Mouse (Mus musculus): ENCODE results near the gene Fads6. TPM values are rescaled to one million over a fixed set of nuclear protein-coding genes. Genes with fewer than 3 reads are reported as not detected.

Gene Fads6
- polyA plus RNA-seq, 1 experiment: 57.3 TPM

DNA sequence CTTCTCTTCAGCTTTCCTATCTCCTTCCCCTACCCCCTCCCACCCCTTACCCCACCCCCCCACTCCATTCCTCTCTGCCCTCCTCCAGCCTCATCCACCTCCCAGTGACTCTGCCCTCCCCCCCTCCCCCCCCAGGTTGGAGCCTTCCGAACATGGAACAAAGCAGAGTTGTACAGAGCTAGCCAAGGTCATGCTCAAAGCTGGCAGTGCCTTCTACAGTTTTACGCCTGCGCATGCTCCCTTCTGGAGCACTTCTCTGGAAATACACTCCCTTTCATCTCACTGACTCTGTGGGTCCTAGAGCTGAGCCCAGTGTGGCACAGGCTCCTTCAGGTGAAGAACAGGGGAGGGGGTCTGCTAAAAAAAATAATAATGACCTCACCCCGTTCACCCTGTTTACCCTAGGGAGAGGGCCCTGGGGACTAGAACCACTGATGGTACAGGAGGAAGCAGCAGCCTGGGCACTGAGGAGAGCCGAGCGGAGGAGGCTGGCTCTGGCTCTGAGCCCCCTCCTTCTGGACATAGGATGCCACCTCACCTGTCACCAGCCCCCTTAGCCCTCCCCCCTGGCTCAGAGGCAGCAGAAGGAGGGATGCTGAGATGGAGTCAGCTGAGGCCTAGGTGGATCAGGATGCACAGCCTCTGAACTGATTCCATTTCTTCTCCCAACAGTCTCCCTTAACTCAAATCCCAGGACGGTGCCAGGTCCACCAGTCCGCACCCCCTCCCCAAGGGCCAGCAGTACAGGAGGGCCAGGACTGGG lies 14.6 kb downstream of the Fads6 start:
- peak overlapping the region; percentile 54; the same call in 1 of the 2 replicates for H3K27ac ChIP-seq (ENCODE audit: insufficient read depth, low read length)
- 48% methylated on average over 8 of the region's 8 CpGs for WGBS
- peaks cover 8% of the 10 kb centered on the region for H3K4me1 ChIP-seq (ENCODE audit: control insufficient read depth, insufficient read depth, low read length)

DNA sequence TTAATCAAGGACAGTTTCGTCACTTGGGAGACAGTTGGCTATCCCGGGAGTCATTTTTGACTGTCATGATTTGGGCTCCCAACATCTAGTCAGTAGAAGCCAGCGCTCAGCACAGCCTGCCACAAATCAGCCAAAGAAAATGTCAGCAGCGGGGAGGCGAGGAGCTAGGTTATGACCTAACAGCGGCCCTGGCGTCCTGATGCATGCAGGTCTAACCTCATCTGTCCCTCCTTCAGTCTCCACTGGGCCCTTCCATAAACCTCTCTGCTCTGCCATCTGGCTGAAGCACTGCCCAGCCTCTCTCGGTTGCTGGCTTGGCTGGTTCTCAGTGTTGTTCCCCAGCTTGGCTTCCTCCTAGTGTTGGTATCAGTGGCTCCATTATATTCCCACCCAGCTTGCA lies 15.2 kb downstream of the Fads6 start:
- Histone ChIP-seq H3K27me3 (ENCODE audit: control insufficient read depth, insufficient read depth, low read length) (no peaks in the 10 kb centered on the region), H3K4me1 (ENCODE audit: control insufficient read depth, insufficient read depth, low read length) (peaks cover 8% of the 10 kb centered on the region), H3K27ac (ENCODE audit: insufficient read depth, low read length) (peak overlapping the region; percentile 65), H3K4me3 (replicated peaks; ENCODE audit: insufficient read depth, low read depth, low read length) (no peak overlapping the region)
- 49% methylated on average over 8 of the region's 8 CpGs for WGBS
- DNase-seq: peak in 1 of 2 experiments; percentile 31
- TF ChIP-seq CTCF (IDR thresholded peaks at IDR 0.05; ENCODE audit: borderline replicate concordance, insufficient read depth, low read depth, low read length) (no peak), POLR2A (IDR thresholded peaks at IDR 0.05; ENCODE audit: borderline replicate concordance, insufficient read depth, low read length) (no peak)

More for the DNA sequence above, 14.6 kb downstream of the Fads6 start:
- DNase-seq: no peak
- H3K4me3 ChIP-seq (replicated peaks; ENCODE audit: insufficient read depth, low read depth, low read length): no peak overlapping the region
- H3K27me3 ChIP-seq (ENCODE audit: control insufficient read depth, insufficient read depth, low read length): no peaks in the 10 kb centered on the region
- TF ChIP-seq CTCF (IDR thresholded peaks at IDR 0.05; ENCODE audit: borderline replicate concordance, insufficient read depth, low read depth, low read length) (no peak), POLR2A (IDR thresholded peaks at IDR 0.05; ENCODE audit: borderline replicate concordance, insufficient read depth, low read length) (no peak)

DNA sequence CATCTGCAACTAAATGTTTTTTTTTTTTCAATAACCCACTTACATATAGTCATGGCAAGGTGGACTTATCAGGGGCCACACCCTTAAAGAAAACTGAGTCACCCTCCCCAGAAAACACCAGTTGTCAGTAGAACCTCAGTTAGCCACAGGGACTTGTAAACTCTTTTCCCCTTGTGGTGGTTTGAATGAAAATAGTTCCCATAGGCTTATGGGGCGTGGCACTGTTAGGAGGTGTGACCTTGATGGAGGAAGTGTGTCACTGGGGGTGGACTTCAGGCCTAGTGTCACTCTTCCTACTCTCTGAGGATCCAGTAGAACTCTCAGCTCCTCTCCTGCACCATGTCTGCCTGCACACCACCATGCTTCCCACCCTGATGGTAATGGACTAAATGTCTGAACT lies 17.7 kb downstream of the Fads6 start:
- Histone ChIP-seq H3K27ac (ENCODE audit: insufficient read depth, low read length) (no peak overlapping the region), H3K27me3 (ENCODE audit: control insufficient read depth, insufficient read depth, low read length) (no peaks in the 10 kb centered on the region), H3K4me1 (ENCODE audit: control insufficient read depth, insufficient read depth, low read length) (peaks cover 5% of the 10 kb centered on the region; the same call in 1 of the 2 replicates), H3K4me3 (replicated peaks; ENCODE audit: insufficient read depth, low read depth, low read length) (no peak overlapping the region)
- TF ChIP-seq CTCF (IDR thresholded peaks at IDR 0.05; ENCODE audit: borderline replicate concordance, insufficient read depth, low read depth, low read length) (no peak), POLR2A (IDR thresholded peaks at IDR 0.05; ENCODE audit: borderline replicate concordance, insufficient read depth, low read length) (no peak)
- DNase-seq: no peak
- WGBS: 83% methylated on average over 1 of the region's 1 CpGs

DNA sequence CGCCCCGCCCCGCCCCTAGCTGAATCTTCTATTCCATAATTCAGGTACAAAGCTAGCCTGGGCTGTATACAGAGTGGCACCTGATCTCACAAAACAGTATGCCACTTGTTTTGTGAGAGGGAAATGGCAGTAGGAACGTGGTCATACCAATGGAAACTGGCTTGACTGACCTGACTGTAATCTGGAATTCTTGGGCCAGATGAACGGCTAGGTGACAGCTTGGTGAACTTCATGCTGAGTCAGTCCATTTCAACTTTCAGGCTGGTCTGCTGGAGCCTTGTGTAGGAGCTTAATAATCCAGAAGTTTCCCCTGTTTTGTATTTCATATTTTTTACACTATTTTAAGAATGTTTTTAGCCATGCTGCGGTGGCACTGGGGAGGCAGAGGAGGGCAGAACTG lies 19.3 kb downstream of the Fads6 start:
- no peak overlapping the region for H3K27ac ChIP-seq (ENCODE audit: insufficient read depth, low read length)
- 63% methylated on average over 6 of the region's 6 CpGs for WGBS
- DNase-seq: peak in 1 of 2 experiments; percentile 29

DNA sequence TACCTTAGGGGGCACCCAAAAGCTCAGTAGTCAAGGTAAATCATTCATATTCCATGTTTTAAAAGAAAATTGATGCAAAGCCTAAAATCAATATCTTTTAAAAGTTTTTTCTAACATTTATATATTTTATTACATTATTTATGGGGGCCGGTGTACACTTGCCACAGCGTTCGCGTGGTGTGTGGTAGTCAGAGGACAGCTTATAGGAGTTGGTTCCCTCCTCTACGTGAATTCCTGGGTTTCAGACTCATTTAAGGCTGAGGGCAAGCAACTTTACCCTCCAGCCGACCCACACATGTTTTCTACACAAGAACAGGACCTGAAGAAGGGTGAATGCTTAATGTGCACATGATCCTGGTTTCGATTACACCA lies 19.9 kb downstream of the Fads6 start:
- WGBS: 17% methylated on average over 7 of the region's 7 CpGs
- no peak for DNase-seq
- no peak for TF ChIP-seq CTCF (IDR thresholded peaks at IDR 0.05; ENCODE audit: borderline replicate concordance, insufficient read depth, low read depth, low read length)
- TF ChIP-seq POLR2A (IDR thresholded peaks at IDR 0.05; ENCODE audit: borderline replicate concordance, insufficient read depth, low read length): no peak
- peak overlapping the region; percentile 26; the same call in 1 of the 2 replicates for H3K27ac ChIP-seq (ENCODE audit: insufficient read depth, low read length)
- peaks cover 7% of the 10 kb centered on the region; the same call in 1 of the 2 replicates for H3K4me1 ChIP-seq (ENCODE audit: control insufficient read depth, insufficient read depth, low read length)
- H3K27me3 ChIP-seq (ENCODE audit: control insufficient read depth, insufficient read depth, low read length): no peaks in the 10 kb centered on the region
- H3K4me3 ChIP-seq (replicated peaks; ENCODE audit: insufficient read depth, low read depth, low read length): peak overlapping the region; percentile 79

More for the DNA sequence above, 19.3 kb downstream of the Fads6 start:
- H3K27me3 ChIP-seq (ENCODE audit: control insufficient read depth, insufficient read depth, low read length): no peaks in the 10 kb centered on the region
- peaks cover 7% of the 10 kb centered on the region; the same call in 1 of the 2 replicates for H3K4me1 ChIP-seq (ENCODE audit: control insufficient read depth, insufficient read depth, low read length)
- no peak overlapping the region for H3K4me3 ChIP-seq (replicated peaks; ENCODE audit: insufficient read depth, low read depth, low read length)
- TF ChIP-seq CTCF (IDR thresholded peaks at IDR 0.05; ENCODE audit: borderline replicate concordance, insufficient read depth, low read depth, low read length) (no peak), POLR2A (IDR thresholded peaks at IDR 0.05; ENCODE audit: borderline replicate concordance, insufficient read depth, low read length) (no peak)

DNA sequence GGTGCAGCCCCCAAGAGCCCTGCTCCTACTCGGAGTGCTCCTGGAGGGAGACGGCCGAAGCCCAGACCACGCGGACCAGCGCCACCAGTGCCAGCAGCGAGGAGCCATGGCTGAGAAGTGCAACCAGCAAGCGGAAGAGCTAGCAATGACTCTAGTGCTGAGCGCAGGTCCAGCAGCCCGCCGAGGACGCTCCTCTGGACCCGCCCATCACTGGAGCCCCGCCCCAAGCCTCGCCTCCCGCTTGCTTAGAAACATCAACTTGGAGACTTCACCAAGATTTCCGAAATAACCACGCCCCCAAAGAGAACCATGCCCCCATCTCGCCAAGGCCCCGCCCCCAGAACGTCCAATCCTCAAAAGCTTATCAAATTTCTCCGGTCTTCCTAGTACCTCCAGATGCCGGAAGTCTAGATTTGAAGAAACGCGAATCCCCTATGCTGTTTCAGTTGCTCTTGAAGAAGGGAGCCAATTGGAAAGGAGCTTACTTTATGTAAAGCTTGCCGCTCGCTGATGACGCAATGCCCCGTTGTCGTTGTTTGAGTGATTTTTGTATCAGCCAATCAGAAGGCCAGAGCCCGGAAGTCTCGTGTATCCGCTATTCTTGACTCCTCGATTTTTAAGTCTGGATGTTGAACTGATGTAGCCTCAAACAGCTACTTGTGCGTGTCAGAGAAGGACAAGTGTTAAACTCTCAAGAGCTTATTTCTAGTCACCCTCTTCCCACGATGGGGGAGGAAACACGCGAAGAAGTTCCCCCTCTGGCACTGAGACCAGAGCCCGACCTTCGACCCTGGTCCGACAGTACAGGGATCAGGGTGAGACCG lies 20.5 kb downstream of the Fads6 start, which contains the start of gene Fdxr:
Gene Fdxr (minus strand): TSS at position 271 of the 824 bp plus-strand sequence.
- peak within 1 kb of the TSS; percentile 79 for H3K4me3 ChIP-seq (replicated peaks; ENCODE audit: insufficient read depth, low read depth, low read length)
- DNase-seq: peak; percentile 96 to 98

DNA sequence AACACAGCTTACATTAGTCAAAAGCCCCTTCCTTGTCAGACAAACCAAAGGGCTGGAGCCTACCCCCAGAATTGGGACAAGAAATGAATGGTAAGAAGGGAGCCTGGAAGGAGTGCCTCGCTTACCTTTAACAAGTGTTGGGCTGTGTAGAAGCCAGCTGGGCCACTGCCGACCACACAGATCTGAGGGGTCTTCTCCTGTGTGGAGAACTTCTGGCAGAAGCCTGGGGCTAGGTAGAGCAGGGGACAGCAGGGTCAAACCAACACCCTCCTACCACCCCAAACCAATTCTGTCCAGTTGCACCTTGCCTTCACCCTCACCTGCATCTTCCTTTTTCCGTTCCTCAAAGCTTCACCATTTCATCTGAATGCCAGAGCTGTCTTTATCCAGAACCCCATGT lies 21.5 kb downstream of the Fads6 start:
- 36% methylated on average over 3 of the region's 3 CpGs for WGBS
- no peak overlapping the region for H3K27ac ChIP-seq (ENCODE audit: insufficient read depth, low read length)
- DNase-seq: no peak

More for the DNA sequence above, 20.5 kb downstream of the Fads6 start, which contains the start of gene Fdxr:
- Histone ChIP-seq H3K27me3 (ENCODE audit: control insufficient read depth, insufficient read depth, low read length) (no peaks in the 10 kb centered on the region), H3K27ac (ENCODE audit: insufficient read depth, low read length) (peak within 1 kb of the TSS; percentile 48), H3K4me1 (ENCODE audit: control insufficient read depth, insufficient read depth, low read length) (0 out of 2 replicates have a peak, but pooled peaks cover 4% of the 10 kb centered on the region)
- WGBS: under 1% methylated on average over 42 of the region's 42 CpGs
- TF ChIP-seq POLR2A (IDR thresholded peaks at IDR 0.05; ENCODE audit: borderline replicate concordance, insufficient read depth, low read length): peak; percentile 89
- TF ChIP-seq CTCF (IDR thresholded peaks at IDR 0.05; ENCODE audit: borderline replicate concordance, insufficient read depth, low read depth, low read length): no peak

More for the DNA sequence above, 21.5 kb downstream of the Fads6 start:
- Histone ChIP-seq H3K27me3 (ENCODE audit: control insufficient read depth, insufficient read depth, low read length) (no peaks in the 10 kb centered on the region), H3K4me3 (replicated peaks; ENCODE audit: insufficient read depth, low read depth, low read length) (peak overlapping the region; percentile 28), H3K4me1 (ENCODE audit: control insufficient read depth, insufficient read depth, low read length) (0 out of 2 replicates have a peak, but pooled peaks cover 4% of the 10 kb centered on the region)
- TF ChIP-seq CTCF (IDR thresholded peaks at IDR 0.05; ENCODE audit: borderline replicate concordance, insufficient read depth, low read depth, low read length): no peak
